Mouse (Mus musculus): ENCODE measurements around the gene Agfg2. TPM values are rescaled to one million over a fixed set of nuclear protein-coding genes. Genes with fewer than 3 reads are reported as not detected.

Agfg2 gene
- polyA plus RNA-seq, 1 experiment from 2014 or later, result 28.0 TPM

- Histone ChIP-seq H3K27ac (peak overlapping the region; percentile 84), H3K27me3 (ENCODE audit: poor library complexity, severe bottlenecking) (peaks cover 34% of the 10 kb centered on the region), H3K36me3 (replicated peaks) (peaks cover 25% of the 10 kb centered on the region), H3K4me3 (peak overlapping the region; percentile 40), H3K9me3 (no peaks in the 10 kb centered on the region), H3K4me1 (peaks cover 70% of the 10 kb centered on the region)
- DNase-seq (ENCODE audit: extremely low spot score, low spot score), result no peak
- 69% methylated on average over 4 of the region's 4 CpGs for WGBS
These were observed 74.5 kb downstream of the Agfg2 start for GRCm38 (mm10) chr5:137610056-137610455.

- Histone ChIP-seq H3K27ac (no peak overlapping the region; the same call in 1 of the 2 replicates), H3K9me3 (no peaks in the 10 kb centered on the region), H3K27me3 (ENCODE audit: poor library complexity, severe bottlenecking) (peaks cover 34% of the 10 kb centered on the region), H3K36me3 (replicated peaks) (peaks cover 27% of the 10 kb centered on the region), H3K4me3 (peak overlapping the region; percentile 42; the same call in 1 of the 2 replicates), H3K4me1 (peaks cover 70% of the 10 kb centered on the region)
- 56% methylated on average over 3 of the region's 3 CpGs for WGBS
- no peak for DNase-seq (ENCODE audit: extremely low spot score, low spot score)
These were observed 75.2 kb downstream of the Agfg2 start for GRCm38 (mm10) chr5:137609292-137609691.

GRCm38 (mm10) chr5:137608654-137609190, 75.8 kb downstream of the Agfg2 start:
- Histone ChIP-seq H3K4me3 (peak overlapping the region; percentile 42), H3K36me3 (replicated peaks) (peaks cover 30% of the 10 kb centered on the region), H3K4me1 (peaks cover 68% of the 10 kb centered on the region), H3K9me3 (no peaks in the 10 kb centered on the region), H3K27me3 (ENCODE audit: poor library complexity, severe bottlenecking) (peaks cover 34% of the 10 kb centered on the region), H3K27ac (peak overlapping the region; percentile 62)
- WGBS, result 12% methylated on average over 23 of the region's 23 CpGs
- DNase-seq (ENCODE audit: extremely low spot score, low spot score), result no peak

GRCm38 (mm10) chr5:137607860-137608653, 76.5 kb downstream of the Agfg2 start:
- H3K36me3 ChIP-seq (replicated peaks), result peaks cover 30% of the 10 kb centered on the region
- peak overlapping the region; percentile 42 for H3K4me3 ChIP-seq
- DNase-seq (ENCODE audit: extremely low spot score, low spot score), result no peak
- H3K27me3 ChIP-seq (ENCODE audit: poor library complexity, severe bottlenecking), result peaks cover 34% of the 10 kb centered on the region
- H3K4me1 ChIP-seq, result peaks cover 68% of the 10 kb centered on the region
- 11% methylated on average over 26 of the region's 26 CpGs for WGBS
- H3K9me3 ChIP-seq, result no peaks in the 10 kb centered on the region
- H3K27ac ChIP-seq, result peak overlapping the region; percentile 62

GRCm38 (mm10) chr5:137601365-137601729, 83.2 kb downstream of the Agfg2 start:
- Histone ChIP-seq H3K27ac (peak overlapping the region; percentile 97), H3K27me3 (ENCODE audit: poor library complexity, severe bottlenecking) (no peaks in the 10 kb centered on the region), H3K36me3 (replicated peaks) (peaks cover 32% of the 10 kb centered on the region), H3K4me1 (peaks cover 53% of the 10 kb centered on the region), H3K9me3 (no peaks in the 10 kb centered on the region), H3K4me3 (peak overlapping the region; percentile 70)
- no peak for DNase-seq (ENCODE audit: extremely low spot score, low spot score)
- WGBS, result under 1% methylated on average over 22 of the region's 22 CpGs

- no peaks in the 10 kb centered on the region for H3K27me3 ChIP-seq (ENCODE audit: poor library complexity, severe bottlenecking)
- peak within 1 kb of the TSS; percentile 97 for H3K27ac ChIP-seq
- peaks cover 27% of the 10 kb centered on the region for H3K36me3 ChIP-seq (replicated peaks)
- H3K4me1 ChIP-seq, result peaks cover 53% of the 10 kb centered on the region
- H3K4me3 ChIP-seq, result peak within 1 kb of the TSS; percentile 70
- no peaks in the 10 kb centered on the region for H3K9me3 ChIP-seq
- DNase-seq (ENCODE audit: extremely low spot score, low spot score), result peak; percentile 95
- under 1% methylated on average over 41 of the region's 41 CpGs for WGBS
These were observed 83.7 kb downstream of the Agfg2 start, which contains the start of gene Mospd3 for GRCm38 (mm10) chr5:137600619-137601364. TSS of gene Mospd3 (minus strand) at chr5:137601058.

Other genes with a start within 250 kb of the Agfg2 start
- gene Zan, start 207.7 kb downstream of the Agfg2 start, polyA plus RNA-seq (2016; fragmentation: Nextera tagmentation; extraction: Ambion mirVana), result 0.10 and 0.12 TPM in 2 replicates
- gene Pop7, start 182.2 kb downstream of the Agfg2 start, polyA plus RNA-seq (2016; fragmentation: Nextera tagmentation; extraction: Ambion mirVana), result 56.1 and 59.4 TPM in 2 replicates
- 13.5 and 14.0 TPM in 2 replicates for gene Gigyf1, start 166.2 kb downstream of the Agfg2 start, polyA plus RNA-seq (2016; fragmentation: Nextera tagmentation; extraction: Ambion mirVana)
- gene Epo, start 151.5 kb downstream of the Agfg2 start, polyA plus RNA-seq (2016; fragmentation: Nextera tagmentation; extraction: Ambion mirVana), result 2.9 and 4.8 TPM in 2 replicates
- gene Gnb2, start 151.2 kb downstream of the Agfg2 start, polyA plus RNA-seq (2016; fragmentation: Nextera tagmentation; extraction: Ambion mirVana), result 287 and 288 TPM in 2 replicates
- 2.0 and 4.8 TPM in 2 replicates for gene Actl6b, start 131.2 kb downstream of the Agfg2 start, polyA plus RNA-seq (2016; fragmentation: Nextera tagmentation; extraction: Ambion mirVana)
- gene Tfr2, start 114.9 kb downstream of the Agfg2 start, polyA plus RNA-seq (2016; fragmentation: Nextera tagmentation; extraction: Ambion mirVana), result 1.3 and 2.5 TPM in 2 replicates
- 14.2 and 15.1 TPM in 2 replicates for gene Mospd3, start 83.7 kb downstream of the Agfg2 start, polyA plus RNA-seq (2016; fragmentation: Nextera tagmentation; extraction: Ambion mirVana)
- 61.7 and 62.5 TPM in 2 replicates for gene Pcolce, start 70.9 kb downstream of the Agfg2 start, polyA plus RNA-seq (2016; fragmentation: Nextera tagmentation; extraction: Ambion mirVana)
- 0.09 and 0.26 TPM in 2 replicates for gene Fbxo24, start 55.7 kb downstream of the Agfg2 start, polyA plus RNA-seq (2016; fragmentation: Nextera tagmentation; extraction: Ambion mirVana)
- 29.0 and 33.4 TPM in 2 replicates for gene Lrch4, start 55.6 kb downstream of the Agfg2 start, polyA plus RNA-seq (2016; fragmentation: Nextera tagmentation; extraction: Ambion mirVana)
- gene Gm20605, start 55.6 kb downstream of the Agfg2 start, polyA plus RNA-seq (2016; fragmentation: Nextera tagmentation; extraction: Ambion mirVana), result 11.7 and 14.0 TPM in 2 replicates
- gene Sap25, start 43.4 kb downstream of the Agfg2 start, polyA plus RNA-seq (2016; fragmentation: Nextera tagmentation; extraction: Ambion mirVana), result 7.3 and 9.8 TPM in 2 replicates
- 0.31 and 0.42 TPM in 2 replicates for gene Irs3, start 39.0 kb downstream of the Agfg2 start, polyA plus RNA-seq (2016; fragmentation: Nextera tagmentation; extraction: Ambion mirVana)
- gene Nyap1, start 56.9 kb upstream of the Agfg2 start, polyA plus RNA-seq (2016; fragmentation: Nextera tagmentation; extraction: Ambion mirVana), result 2.9 and 5.1 TPM in 2 replicates
- gene Tsc22d4, start 61.0 kb upstream of the Agfg2 start, polyA plus RNA-seq (2016; fragmentation: Nextera tagmentation; extraction: Ambion mirVana), result 71.0 and 72.0 TPM in 2 replicates
- 47.5 and 49.2 TPM in 2 replicates for gene Ppp1r35, start 94.1 kb upstream of the Agfg2 start, polyA plus RNA-seq (2016; fragmentation: Nextera tagmentation; extraction: Ambion mirVana)
- 10.0 and 11.5 TPM in 2 replicates for gene Mepce, start 102.9 kb upstream of the Agfg2 start, polyA plus RNA-seq (2016; fragmentation: Nextera tagmentation; extraction: Ambion mirVana)
- gene Zcwpw1, start 103.1 kb upstream of the Agfg2 start, polyA plus RNA-seq (2016; fragmentation: Nextera tagmentation; extraction: Ambion mirVana), result 12.9 and 14.8 TPM in 2 replicates
- 0.43 and 0.58 TPM in 2 replicates for gene Pilra, start 151.6 kb upstream of the Agfg2 start, polyA plus RNA-seq (2016; fragmentation: Nextera tagmentation; extraction: Ambion mirVana)
- gene Pilrb1, start 173.4 kb upstream of the Agfg2 start, polyA plus RNA-seq (2016; fragmentation: Nextera tagmentation; extraction: Ambion mirVana), result not detected in 2 replicates
- not detected in 2 replicates for gene Pilrb2, start 187.1 kb upstream of the Agfg2 start, polyA plus RNA-seq (2016; fragmentation: Nextera tagmentation; extraction: Ambion mirVana)
- gene Cyp3a13, start 236.9 kb upstream of the Agfg2 start, polyA plus RNA-seq (2016; fragmentation: Nextera tagmentation; extraction: Ambion mirVana), result not detected in 2 replicates

Measured in forebrain, embryonic 10.5 days (tissue).